Mouse (Mus musculus): ENCODE measurements around the gene Dand5.

- TF ChIP-seq CTCF (IDR thresholded peaks at IDR 0.05; ENCODE audit: extremely low read depth, insufficient read depth, insufficient read length, insufficient replicate concordance) (no peak), POLR2A (IDR thresholded peaks at IDR 0.05; ENCODE audit: low read depth, low read length) (no peak)
Observed at GRCm38 (mm10) chr8:84837912-84838470, 15.4 kb upstream of the Dand5 start.

All from spleen, adult 2 months (tissue).